Mouse (Mus musculus): ENCODE measurements around the gene Ankrd44.

The Ankrd44 gene

DNA sequence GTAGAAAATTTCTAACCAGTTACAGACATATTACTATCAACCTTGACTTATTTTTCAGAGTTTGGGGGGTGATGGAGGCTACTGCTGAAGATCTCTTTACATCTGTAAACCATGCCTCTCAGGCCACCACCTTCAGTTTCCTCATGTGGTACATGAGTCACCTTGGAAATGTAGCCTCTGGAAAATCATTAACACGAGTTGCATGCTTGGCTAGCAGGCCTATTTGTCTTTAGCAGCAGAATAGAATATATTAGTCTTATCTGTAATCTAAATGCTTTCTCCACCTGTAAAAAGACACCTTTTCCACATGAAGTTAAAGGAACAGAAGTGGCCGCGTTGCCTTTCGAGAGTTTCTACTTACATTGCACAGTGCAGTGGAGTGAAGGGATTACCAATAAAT is 267.6 kb downstream of the Ankrd44 start:
- in situ Hi-C loops (cut with MseI, MboI), result no loop called here

DNA sequence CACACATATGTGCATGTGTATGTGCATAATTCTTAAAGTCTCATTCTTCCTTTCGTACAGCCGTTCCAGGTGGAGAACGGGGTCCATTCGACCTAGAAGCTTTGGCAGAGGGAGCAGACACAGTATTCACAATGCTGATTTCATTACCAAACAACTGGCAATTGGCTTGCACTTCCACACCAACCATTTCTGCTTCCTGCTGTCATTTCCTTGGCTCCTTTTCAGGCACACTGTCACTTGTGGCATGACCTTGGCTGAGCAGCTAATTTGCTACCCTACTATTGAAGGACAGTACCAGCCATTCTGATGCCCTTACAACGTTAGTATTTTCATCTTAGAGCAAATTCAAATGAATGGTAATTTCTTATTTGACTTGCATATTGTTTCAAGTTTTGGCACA is 277.9 kb downstream of the Ankrd44 start:
- in situ Hi-C loops (cut with MseI, MboI), result no loop called here

DNA sequence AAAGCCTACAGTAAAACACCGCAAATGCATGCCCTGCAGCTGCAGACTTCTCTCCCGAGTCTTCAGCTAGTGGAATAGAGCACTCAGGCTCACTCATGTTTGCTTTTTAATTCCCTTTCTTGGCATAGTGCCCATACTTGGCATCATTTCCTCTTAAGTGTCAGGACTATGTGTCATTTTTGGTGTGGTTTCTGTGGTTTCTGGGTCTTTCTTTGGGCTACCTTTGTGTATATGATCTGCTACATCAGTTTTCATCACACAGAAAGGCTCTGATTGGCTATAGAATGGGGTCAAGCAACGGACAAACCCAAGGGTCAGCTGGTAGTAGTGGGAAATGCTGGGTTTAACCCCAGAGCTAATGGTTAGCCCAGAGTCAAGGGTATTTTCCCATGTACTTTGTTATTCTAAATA is 278.8 kb downstream of the Ankrd44 start:
- in situ Hi-C loops (cut with MseI, MboI), result no loop called here

- in situ Hi-C loops (cut with MseI, MboI), result no loop called here
Observed at GRCm38 (mm10) chr1:54640184-54640795, 285.9 kb downstream of the Ankrd44 start.

DNA sequence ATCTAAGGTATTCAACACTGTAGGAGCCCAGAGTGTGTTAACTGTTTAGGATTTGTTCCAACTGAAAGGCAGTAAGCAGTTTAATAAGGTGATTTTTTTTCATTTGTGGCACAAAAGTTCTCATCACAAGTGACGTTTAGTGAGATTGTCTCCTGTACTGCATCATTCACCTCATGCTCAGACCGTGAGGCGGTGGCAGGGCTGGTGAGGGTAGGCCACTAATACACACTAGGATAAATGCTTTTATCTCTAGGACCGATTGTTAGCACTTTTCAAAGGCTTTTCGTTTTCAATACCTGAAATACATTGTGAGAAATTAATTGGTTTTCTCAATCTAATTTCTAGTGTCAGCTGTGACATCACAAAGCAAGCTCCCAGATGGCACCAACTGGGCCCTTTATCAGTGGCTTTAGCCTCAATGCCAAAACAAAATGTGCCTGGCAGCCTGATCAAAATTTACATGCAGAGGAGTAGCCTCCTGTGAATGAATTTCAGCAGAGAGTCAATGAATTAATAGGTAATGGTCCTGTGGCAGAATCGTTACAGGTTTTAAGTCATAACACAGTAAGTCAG is 286.6 kb downstream of the Ankrd44 start:
- in situ Hi-C loops (cut with MseI, MboI), result no loop called here

- in situ Hi-C loops (cut with MseI, MboI), result no loop called here
Observed at GRCm38 (mm10) chr1:54639076-54639475, 287.1 kb downstream of the Ankrd44 start.

- in situ Hi-C loops (cut with MseI, MboI), result no loop called here
Observed at GRCm38 (mm10) chr1:54637340-54637739, 288.8 kb downstream of the Ankrd44 start.

GRCm38 (mm10) chr1:54629106-54629505 is 297.1 kb downstream of the Ankrd44 start:
- in situ Hi-C loops (cut with MseI, MboI), result no loop called here

GRCm38 (mm10) chr1:54614963-54615362 is 311.2 kb downstream of the Ankrd44 start:
- in situ Hi-C loops (cut with MseI, MboI), result no loop called here

GRCm38 (mm10) chr1:54612344-54612743 is 313.8 kb downstream of the Ankrd44 start:
- in situ Hi-C loops (cut with MseI, MboI), result no loop called here

GRCm38 (mm10) chr1:54611891-54612290 is 314.3 kb downstream of the Ankrd44 start:
- in situ Hi-C loops (cut with MseI, MboI), result no loop called here

GRCm38 (mm10) chr1:54606936-54607335 is 319.3 kb downstream of the Ankrd44 start:
- in situ Hi-C loops (cut with MseI, MboI), result no loop called here

DNA sequence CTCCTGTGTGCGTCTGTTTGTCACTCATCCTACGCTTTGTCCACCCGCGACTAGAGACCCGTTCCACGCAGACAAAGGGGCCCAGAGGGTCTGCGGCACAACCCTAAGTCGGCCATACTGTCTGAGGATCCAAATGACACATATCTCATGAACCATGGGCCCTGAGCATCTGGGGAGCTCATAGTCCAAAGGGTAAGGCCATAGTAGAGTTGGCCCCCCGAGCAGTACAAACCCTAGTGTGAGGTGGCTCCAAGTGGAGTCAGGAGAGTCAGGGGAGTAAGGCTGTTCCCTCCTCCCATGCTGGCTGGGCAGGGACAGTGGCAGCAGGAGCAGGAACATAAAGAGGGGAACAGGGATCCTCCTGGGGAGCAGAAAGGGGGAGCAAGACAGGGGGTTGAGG is 324.5 kb downstream of the Ankrd44 start:
- in situ Hi-C loops (cut with MseI, MboI), result no loop called here

DNA sequence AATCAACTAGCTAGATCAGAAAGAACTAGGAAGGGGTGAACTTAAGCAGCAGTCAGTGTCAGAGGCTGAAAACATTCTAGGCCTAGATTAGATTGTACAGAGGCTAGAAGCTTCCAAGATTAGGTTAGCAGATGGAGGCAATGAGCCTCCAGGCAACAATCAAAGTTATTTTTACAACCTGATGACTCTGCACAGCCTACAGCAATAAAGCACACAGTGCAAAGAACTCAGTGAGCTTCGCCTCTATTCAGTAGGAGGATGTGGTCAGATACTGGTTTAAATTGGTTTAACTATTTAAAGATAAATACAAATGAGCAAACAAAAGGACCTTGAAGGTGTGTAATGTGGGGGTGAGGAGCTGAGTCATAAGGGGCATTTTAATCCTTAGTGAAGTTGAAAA is 325.9 kb downstream of the Ankrd44 start:
- in situ Hi-C loops (cut with MseI, MboI), result no loop called here

DNA sequence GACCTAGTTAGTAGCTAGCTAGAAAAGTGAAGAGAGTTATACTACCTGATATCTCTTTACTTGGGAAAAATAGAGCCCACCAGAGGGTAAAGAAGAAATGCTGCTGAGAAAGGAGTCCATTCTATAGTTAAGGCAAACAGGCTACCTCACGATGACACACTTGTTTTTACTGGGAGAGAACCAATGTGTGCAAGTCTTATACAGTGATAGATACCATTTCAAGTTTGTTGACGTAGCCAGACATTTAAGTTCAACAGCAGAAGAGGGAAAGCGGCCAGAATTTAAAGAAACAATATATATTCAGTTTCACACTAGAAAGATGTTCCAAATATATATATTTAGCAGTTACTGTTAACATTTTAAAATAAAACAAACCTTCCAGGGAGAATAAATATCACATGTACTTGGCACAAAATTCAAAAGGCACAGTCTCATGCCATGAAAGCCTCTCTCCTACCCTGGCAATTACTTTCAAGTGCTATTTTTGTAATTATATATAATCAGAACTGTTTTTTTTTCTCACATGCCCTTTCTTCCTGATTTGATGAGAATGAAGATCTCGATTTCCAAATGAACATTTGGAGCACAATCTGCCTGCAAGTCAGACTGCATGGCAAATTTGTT is 328.5 kb downstream of the Ankrd44 start:
- in situ Hi-C loops (cut with MseI, MboI), result no loop called here

GRCm38 (mm10) chr1:54596151-54596550 is 330.0 kb downstream of the Ankrd44 start:
- in situ Hi-C loops (cut with MseI, MboI), result no loop called here

Data from mouse trophoblast stem cell (cell line).